Mouse (Mus musculus) bone marrow, adult 2 months (tissue): ENCODE measurements around the gene Csrp1. TPM values are rescaled to one million over a fixed set of nuclear protein-coding genes. Genes with fewer than 3 reads are reported as not detected.

Experiments used
- H3K27ac ChIP-seq: fragments of 200-500 bp; 2 replicates; pipeline ENCODE4 v1.5.1; 2012; ENCODE audit warnings: low read depth, mild to moderate bottlenecking, control low read depth, inconsistent platforms, low read length; ENCODE audit not compliant: control insufficient read depth, poor library complexity, insufficient read depth
- H3K4me1 ChIP-seq: fragments of 200-500 bp; 2 replicates; pipeline ENCODE4 v1.6.1; 2011; ENCODE audit warnings: low read length; ENCODE audit not compliant: control insufficient read depth, insufficient read depth
- H3K4me3 ChIP-seq: fragments of 200-500 bp; replicated peaks from 2 replicates; pipeline ENCODE3; 2011; ENCODE audit warnings: mild to moderate bottlenecking, low read depth, low read length, control low read depth; ENCODE audit not compliant: control insufficient read depth
- CTCF ChIP-seq: fragments of 200-500 bp; IDR thresholded peaks from 2 replicates; pipeline ENCODE4 v1.5.1; 2011; ENCODE audit warnings: low read length, control low read depth; ENCODE audit not compliant: control insufficient read depth, insufficient read depth
- POLR2A ChIP-seq: fragments of 200-500 bp; IDR thresholded peaks from 2 replicates; pipeline ENCODE4 v1.6.1; 2011; ENCODE audit warnings: low read depth, mild to moderate bottlenecking, control low read depth, low read length, borderline replicate concordance; ENCODE audit not compliant: control insufficient read depth
- WGBS: fragments of 180-500 bp; shearing (Covaris S2); methylation state at CpG from one replicate; pipeline ENCODE4 v1.1.7; 2018; 5-methylcytosine and 5-hydroxymethylcytosine counted together
- polyA plus RNA-seq: library from polyadenylated mRNA; stranded (reverse); fragments of >200 nt; gene quantifications from 2 replicates; pipeline ENCODE4 v1.2.4, GENCODE M21; 2011; ENCODE audit warnings: low replicate concordance; ENCODE audit not compliant: missing spikeins, insufficient read depth, insufficient read length

Gene Csrp1
- polyA plus RNA-seq, 1 experiment, result 109 TPM

DNA sequence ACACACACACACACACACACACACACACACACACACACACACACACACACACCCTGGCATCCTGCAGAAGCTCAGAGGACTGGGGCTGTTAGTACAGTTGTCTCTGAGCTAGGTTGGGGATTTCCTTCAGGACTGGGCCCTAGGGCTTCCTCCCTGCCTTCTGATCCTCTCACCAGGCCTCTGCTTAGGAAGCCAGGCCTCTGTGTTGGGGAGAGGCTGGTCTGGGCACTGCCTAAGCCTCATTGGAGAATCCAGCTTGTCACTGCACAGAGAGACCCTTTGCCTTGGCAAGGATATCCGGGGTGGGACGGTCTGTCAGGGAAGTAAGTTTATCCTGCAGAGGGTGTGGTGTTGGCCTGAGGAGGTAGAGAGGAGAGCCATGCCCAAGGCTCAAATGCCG, 10.4 kb downstream of the Csrp1 start:
- H3K4me1 ChIP-seq, result peaks cover 6% of the 10 kb centered on the region
- 11% methylated on average over 3 of the region's 3 CpGs for WGBS
- no peak for TF ChIP-seq POLR2A
- TF ChIP-seq CTCF, result no peak
- no peak overlapping the region for H3K27ac ChIP-seq
- peak overlapping the region; percentile 1 for H3K4me3 ChIP-seq

DNA sequence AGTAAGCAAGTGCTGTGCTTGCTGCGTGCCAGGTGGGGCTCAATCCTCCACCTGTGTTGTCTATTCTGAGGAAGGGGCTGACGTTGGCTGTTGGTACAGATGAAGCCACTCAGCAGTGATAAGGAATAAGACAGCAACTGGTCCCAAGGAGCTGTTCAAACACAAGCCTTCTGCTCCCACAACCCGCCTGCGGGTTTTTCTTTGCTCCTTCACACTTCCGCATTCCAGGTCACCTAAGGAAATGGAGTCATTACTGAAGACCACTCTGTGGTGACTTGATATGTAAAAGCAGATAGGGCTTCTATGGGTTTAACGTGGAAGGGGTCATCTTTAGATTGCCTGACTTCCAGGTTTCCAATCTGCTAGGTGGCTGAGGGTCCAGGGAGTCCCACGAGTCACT, 11.5 kb downstream of the Csrp1 start:
- Histone ChIP-seq H3K4me1 (peaks cover 6% of the 10 kb centered on the region), H3K27ac (no peak overlapping the region), H3K4me3 (no peak overlapping the region)
- 46% methylated on average over 7 of the region's 7 CpGs for WGBS
- TF ChIP-seq CTCF (no peak), POLR2A (no peak)

DNA sequence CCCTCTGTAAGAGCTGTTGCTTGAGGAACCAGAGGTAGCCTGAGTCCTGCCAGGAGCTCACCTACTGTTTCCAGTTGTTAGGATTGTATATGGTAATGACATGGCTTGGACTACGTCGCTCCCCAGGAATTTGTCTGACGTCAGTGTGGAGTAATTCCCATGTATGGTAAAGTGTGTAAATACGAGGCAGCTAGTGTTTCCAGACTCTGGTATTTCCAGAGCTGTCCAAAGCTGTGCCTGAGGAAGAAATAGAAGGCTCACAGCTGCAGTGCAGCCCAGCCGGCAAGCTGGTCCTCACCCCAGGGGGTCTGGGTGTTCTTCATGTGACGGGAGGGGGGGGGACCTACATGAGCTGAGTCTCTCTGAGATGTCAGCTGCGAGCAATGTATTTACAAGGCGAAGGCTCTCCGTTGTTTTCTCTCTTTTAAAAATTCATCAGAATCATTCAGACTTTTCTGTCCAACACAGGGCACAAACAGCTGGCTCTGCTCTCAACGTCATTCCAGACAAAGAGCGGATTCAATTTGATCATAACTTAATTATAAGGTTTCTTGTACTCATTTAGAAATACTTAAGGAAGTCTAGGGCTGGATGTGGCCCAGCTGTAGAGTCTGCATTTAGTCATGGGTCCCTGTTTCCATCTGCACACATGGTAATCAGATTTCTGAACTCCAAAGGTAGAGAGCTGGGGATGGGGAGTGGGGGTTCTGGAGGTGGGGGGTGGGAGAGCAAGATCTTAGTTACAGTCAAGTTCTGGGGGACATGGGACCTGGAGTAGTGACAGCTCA, 12.2 kb downstream of the Csrp1 start:
- H3K4me3 ChIP-seq, result no peak overlapping the region
- 84% methylated on average over 11 of the region's 11 CpGs for WGBS
- no peak overlapping the region for H3K27ac ChIP-seq
- peaks cover 6% of the 10 kb centered on the region for H3K4me1 ChIP-seq
- no peak for TF ChIP-seq POLR2A
- no peak for TF ChIP-seq CTCF

DNA sequence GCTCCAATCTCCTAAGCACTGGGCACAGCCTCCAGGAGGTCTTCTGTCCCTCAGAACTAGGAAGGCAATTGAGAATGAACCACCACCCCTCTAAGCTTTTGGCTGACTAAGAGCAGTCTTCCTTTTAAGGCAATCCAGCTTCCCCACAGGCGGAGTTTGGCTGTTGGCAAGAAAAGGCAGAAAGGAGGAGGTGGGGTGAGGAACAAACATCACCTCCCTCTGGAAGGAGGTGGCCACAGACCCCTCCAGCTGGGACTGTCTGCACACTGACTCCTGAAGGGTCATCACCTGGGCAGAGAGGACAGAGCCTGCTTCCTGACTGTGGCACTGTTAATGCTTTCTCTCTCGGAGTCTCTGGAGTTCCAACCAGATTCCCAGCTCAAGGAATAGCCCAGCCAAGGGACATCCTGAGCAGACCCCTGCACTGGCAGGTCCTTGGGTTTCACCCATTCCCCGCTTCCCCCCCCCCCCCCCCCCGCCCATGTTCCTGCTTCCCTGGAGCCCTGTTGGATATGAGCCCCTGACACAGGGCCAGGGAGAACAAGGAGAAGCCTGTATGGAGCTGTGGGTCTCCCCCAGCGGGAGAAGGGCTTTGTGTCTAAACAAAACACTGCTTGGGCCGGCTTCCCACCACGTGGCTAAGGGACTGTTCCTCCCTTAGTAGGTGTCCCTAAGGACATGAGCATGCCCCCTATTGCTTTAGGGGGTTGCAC, 14.5 kb downstream of the Csrp1 start:
- H3K27ac ChIP-seq, result no peak overlapping the region
- 62% methylated on average over 7 of the region's 7 CpGs for whole genome bisulfite sequencing
- TF ChIP-seq POLR2A (no peak), CTCF (no peak)
- peaks cover 6% of the 10 kb centered on the region for H3K4me1 ChIP-seq
- no peak overlapping the region for H3K4me3 ChIP-seq

DNA sequence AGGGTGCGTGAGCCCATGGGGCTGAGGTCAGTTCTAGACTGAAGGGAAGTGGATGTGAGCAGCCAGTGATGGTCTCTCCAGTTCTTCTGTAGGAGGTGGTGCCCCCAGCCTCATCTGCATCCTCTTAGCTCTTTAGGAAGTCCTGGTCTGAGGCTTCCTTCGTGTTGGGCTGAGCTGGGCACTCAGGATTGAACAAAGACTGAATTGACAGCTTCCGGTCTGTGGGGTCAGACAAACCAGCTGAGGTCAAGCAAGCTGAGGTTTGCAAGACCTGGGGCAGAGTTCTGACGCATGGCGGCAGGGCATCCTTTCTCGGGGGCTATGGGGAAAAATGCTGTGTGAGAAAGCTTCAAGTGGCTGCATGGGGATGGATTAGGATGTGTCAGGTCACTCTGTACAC, 15.6 kb downstream of the Csrp1 start:
- no peak overlapping the region for H3K4me3 ChIP-seq
- WGBS, result 67% methylated on average over 6 of the region's 6 CpGs
- TF ChIP-seq POLR2A, result no peak
- TF ChIP-seq CTCF, result no peak
- peaks cover 3% of the 10 kb centered on the region for H3K4me1 ChIP-seq
- H3K27ac ChIP-seq, result no peak overlapping the region

- Histone ChIP-seq H3K27ac (no peak overlapping the region), H3K4me3 (no peak overlapping the region), H3K4me1 (peaks cover 1% of the 10 kb centered on the region; the same call in 1 of the 2 replicates)
- TF ChIP-seq POLR2A (no peak), CTCF (no peak)
- WGBS, result 94% methylated on average over 7 of the region's 7 CpGs
These were observed 25.1 kb downstream of the Csrp1 start for GRCm38 (mm10) chr1:135744987-135745386.

DNA sequence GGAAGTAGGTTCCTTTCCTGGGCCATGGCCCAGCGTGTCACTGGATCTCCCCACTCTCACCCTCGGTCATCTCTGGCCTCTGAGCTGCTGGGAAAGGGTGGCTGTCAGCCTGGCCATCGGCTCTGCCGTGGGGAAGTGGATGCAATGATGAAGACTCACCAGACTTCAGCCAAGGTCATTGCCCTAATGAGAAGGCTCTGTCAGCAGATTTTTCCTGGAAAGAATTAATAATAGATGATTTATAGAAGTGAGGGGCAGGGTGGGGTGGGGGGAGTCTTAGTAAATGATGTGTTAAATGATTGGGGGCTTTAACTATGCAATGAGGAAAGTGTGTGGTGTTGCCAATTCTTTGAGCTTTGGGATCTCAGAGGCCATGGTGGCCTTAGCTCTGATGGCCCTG, 26.4 kb downstream of the Csrp1 start:
- 67% methylated on average over 4 of the region's 4 CpGs for whole genome bisulfite sequencing
- no peak overlapping the region for H3K27ac ChIP-seq
- H3K4me1 ChIP-seq, result peaks cover 1% of the 10 kb centered on the region; the same call in 1 of the 2 replicates
- TF ChIP-seq CTCF (no peak), POLR2A (no peak)
- H3K4me3 ChIP-seq, result no peak overlapping the region

DNA sequence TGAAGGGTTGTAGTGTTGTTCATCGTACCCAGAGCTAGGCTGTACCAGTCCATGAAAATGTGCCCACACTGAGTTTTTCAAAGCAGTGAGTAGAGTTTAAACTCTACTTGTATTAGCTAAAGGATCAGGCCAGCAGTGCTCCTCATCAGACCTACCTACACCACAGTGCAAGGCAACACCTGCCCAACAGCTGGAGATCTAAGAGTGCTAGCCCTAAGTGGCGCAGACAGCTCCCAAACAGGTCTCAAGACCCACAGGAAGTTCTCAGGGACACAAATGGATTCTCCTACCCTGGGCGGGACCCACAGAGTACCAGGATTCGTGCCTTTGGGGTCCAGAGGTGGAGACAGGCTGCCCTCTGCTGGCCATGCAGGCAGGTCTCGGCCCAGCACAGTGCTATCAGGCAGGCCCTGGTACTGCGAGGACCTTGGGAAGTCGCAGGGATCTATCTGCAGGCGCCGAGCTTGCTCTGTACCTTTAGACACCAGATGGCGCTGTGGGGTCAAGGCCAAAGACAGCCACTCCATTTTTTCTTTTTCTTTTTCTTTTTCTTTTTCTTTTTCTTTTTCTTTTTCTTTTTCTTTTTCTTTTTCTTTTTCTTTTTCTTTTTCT, 33.0 kb downstream of the Csrp1 start:
- H3K27ac ChIP-seq, result no peak overlapping the region
- no peak for TF ChIP-seq POLR2A
- TF ChIP-seq CTCF, result peak; percentile 86
- WGBS, result 13% methylated on average over 10 of the region's 10 CpGs
- H3K4me3 ChIP-seq, result no peak overlapping the region
- no peaks in the 10 kb centered on the region for H3K4me1 ChIP-seq

DNA sequence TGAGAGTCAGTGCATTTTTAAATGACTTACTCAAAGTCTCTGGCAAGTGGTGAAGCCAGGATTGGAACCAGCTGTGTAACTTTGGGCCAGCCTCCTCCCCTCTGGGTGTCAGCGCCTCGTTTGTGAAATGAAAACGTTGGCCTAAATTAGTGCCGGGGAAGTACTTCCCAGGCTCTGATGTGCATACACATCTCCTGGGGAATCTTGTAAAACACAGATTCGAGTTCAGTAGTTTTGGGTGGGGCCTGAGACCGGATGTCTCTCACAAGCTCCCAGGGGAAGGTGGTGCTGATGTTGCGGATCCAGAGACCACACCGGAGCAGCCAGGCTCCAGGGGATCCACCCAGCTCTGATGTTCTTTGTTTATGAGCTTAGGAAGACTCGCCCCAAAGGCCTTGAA, 35.4 kb downstream of the Csrp1 start:
- Histone ChIP-seq H3K4me3 (no peak overlapping the region), H3K4me1 (no peaks in the 10 kb centered on the region), H3K27ac (no peak overlapping the region)
- WGBS, result 71% methylated on average over 9 of the region's 9 CpGs
- TF ChIP-seq POLR2A, result no peak
- TF ChIP-seq CTCF, result no peak
